Mouse (Mus musculus) mouse embryonic stem cell (cell line): ENCODE results near the gene Myh13.

Source experiments
- in situ Hi-C, 2 experiments: fragments of 300-500 bp; cut with MboI; formaldehyde crosslinking; loops; 1 replicate in 1 of 2; 3 replicates in 1 of 2; pipeline ENCODE4 v1.14.3; 2019 to 2020; ENCODE audit warnings: low sequenced_read_pairs in 2 of 2, low pct_unique_long_range_greater_than_20kb in 1 of 2, mixed read lengths in 1 of 2; ENCODE audit not compliant: unreplicated experiment in 1 of 2

Gene Myh13

DNA sequence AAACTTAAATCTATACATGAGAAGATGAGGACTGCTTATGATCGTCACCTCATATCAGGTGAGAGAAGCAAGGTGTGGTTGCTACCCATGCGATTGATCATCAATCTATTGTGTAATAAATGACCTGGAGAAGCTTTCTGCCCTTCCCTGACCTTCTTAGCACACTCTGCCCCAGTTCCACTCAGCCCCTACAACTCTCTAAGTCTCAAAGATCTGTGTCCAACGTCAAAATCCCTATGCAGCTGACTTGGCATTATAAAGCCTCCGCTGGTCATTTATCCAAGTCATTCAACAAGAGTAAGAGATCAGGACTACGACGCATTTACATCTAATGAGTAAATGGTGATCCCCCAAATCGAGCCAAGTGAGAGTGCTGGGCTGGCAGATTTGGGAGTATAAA, at the start of gene Myh13:
Gene Myh13, plus strand, starts transcription at position 301 of the 400 bp plus-strand sequence.
- in situ Hi-C loops = no loop called here

DNA sequence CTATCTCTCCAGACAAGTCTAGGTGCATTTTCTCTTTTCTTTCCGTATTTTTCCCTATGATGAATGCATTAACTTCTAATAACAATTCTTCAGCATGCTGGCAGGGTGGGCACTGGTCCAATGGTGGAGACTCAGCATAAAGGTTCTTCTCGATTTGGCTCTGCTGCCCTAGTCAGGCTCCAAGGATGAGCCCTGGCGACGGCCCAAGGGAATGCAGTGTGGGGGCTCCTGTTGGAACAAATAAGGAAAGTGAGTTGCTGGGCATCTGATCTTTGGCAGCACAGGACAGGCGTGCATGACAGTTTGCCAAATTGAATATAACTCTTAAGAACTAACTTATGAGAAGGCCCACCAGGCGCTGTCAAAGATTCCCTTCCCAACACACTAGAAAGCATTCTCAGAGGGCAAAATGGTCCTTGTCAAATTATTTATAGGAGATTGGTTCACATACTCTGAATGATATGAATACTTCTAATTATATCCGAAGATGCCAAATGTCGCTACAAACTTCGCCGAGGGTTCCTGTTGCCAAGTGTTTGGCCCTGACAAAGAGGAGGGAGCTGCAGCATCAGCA, 44.8 kb upstream of the Myh13 start, which contains the start of gene Myh8:
Gene Myh8, plus strand, starts transcription at position 524 of the 574 bp plus-strand sequence.
- in situ Hi-C loops = no loop called here

DNA sequence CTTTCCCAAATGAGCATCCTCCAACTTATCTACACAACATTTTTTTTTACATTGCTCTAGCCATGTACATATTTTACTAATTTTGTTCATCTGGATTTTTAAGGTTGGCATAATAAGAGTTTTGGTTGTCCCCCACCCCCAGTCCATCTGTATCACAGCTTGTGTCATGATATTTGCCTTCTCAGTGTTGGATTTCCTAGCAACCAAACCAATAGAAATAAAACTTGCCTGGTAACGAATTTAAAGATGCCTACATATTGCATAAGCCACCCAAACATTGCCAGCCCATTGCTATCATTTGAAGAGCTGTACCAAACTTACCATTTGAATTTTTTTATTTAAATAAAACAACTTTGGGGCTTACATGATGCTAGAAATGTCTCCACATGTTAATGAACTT, 28.0 kb upstream of the Myh13 start:
- in situ Hi-C loops = no loop called here

DNA sequence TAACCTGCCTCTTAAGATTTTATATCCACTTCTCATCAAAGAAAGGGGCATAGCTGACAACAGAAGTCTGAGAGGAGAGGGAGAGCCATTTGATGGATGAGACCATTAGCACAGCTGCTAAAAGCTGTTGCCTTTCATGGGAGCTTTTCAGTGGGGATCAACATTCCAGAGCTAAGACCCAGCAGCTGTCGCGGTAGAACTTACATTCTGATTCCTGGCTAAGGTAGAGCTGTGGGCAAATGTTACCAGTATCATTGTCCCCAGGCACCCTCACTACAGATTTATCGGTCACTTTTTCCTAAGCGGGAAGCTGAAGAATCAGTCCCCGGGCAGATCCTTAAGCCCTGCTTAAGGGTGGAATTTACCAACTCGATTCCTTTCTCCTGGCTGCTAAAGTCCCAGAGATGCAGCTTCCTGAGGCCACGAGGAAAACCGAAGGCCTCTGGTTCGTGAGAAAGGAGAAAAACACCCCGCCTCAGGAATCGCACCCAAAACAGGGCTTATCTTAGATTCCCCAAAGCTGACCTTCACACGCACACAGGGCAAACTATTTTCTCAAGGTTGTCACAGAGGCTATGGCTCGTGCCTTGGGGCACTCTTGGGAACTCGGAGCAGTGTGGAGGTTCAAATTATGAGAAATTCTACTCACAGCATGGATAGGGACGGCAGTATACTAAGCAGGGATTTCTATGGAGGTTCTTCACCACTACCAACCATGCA, 7.6 kb upstream of the Myh13 start:
- in situ Hi-C loops = no loop called here

DNA sequence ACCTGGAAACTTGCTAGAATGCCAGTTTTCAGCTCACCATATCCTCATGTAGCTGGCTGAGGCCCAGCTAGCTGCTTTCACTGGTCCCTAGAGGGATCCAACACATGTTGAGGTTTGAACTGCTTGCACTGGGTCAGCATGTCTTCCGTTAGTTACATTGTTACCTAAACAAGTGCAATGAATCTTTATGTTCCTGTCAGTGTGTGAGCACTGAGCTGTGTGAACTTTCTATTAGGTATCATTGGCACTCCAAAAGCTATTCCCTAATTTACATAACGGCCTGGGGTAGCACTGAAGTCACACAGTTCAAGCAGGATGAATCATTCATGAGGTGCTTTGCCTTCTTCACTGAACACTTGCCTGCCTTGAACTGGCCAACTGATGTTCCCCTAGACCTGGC, 5.1 kb downstream of the Myh13 start:
- in situ Hi-C loops = no loop called here

DNA sequence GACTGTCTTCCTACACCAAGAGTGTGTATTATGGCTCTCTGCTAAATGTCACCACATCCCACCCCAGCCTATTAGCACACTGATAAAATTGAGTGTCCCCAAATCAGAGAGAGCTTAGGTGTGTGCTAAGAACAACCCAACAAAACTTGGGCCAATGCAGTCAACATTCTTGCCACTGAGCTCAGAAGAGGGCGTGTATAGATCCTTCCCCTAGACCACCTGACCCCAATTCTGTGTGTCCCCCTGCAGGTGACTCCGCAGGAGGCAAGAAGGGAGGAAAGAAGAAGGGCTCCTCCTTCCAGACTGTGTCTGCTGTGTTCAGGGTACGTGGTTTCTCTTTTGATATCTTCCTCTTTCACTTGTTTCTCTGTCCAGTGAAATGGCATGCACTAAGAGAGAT, 23.1 kb downstream of the Myh13 start:
- in situ Hi-C loops = loop anchor here in 1 of 2 experiments (10.0 kb wide), 1 partner anchor 320 kb away; the partner anchor contains the start of gene Tmem220

DNA sequence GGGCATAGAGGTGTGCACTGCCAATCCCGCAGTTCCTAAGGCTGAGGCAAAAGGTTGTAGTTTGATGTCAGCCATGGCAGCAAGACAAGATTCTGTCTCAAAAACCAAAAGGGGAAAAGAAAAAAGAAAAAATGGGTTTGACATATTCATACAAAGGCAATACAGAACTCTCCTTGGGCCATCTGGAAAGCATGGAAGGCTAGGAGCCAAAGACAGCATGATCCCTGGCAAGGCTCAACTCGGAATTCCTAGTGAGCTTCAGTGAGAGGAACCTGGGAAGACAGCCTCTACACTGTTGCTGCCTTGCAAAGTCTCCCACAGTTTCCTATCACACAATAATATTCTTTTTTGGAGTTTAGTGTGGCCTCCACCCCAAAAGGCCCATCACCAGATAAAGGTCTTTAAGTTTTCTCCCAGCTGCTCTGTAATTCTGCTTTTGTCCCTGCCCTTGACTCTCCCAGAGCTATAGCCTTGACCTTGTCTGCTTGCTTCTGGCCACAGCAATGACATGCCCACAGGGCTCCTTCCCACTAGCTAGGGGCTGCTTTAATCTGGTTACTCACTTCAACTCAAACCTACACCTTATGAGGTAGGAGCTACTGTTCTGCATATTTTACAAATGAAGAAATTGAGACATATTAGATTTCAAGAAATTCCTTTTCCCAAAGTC, 23.9 kb downstream of the Myh13 start:
- in situ Hi-C loops = loop anchor here in 1 of 2 experiments (5.0 to 10.0 kb wide), 2 partner anchors 233 to 321 kb away; partner anchors contain the start of gene Tmem220

DNA sequence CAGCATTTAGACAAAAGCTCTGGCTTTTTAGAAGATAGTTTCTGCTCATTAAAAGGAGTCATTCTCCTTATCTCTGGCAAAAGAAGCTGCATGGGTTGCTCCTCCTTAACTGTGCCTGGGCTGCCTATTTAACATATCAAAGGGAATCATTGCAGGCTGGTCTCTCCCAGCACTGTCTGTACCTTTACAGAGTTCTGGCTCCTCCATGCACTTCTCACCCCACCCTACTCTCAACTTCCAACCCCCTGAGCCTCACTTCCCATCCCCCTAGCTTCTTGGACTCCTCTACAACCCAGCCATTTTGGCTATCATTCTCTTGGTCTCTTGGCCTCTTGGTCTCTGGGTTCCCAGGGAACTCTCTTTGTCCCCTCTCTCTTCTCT, 24.4 kb downstream of the Myh13 start:
- in situ Hi-C loops = loop anchor here in 1 of 2 experiments (5.0 to 10.0 kb wide), 2 partner anchors 234 to 321 kb away; partner anchors contain the start of gene Tmem220

DNA sequence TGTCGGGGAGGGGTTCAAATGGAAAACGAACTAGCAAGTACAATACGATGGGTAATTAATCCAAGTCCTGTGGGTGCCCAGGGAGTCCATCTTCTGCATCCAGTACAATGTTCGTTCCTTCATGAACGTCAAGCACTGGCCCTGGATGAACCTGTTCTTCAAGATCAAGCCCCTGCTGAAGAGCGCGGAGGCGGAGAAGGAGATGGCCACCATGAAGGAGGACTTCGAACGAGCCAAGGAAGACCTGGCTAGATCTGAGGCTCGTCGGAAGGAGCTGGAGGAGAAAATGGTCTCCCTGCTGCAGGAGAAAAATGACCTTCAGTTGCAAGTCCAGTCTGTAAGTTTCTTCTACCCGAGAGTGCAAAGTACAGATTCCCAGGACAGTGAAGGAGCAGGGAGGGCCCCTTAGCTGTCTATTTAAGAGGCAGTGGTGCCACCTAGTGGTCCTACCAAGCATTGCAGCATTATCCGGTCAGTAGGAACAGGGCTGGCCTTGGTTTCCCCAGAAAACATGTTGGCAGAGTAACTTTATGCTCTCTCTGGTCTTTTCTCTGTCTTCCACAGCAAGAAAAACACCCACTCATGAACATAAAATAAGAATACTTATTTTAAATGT, 28.8 kb downstream of the Myh13 start:
- in situ Hi-C loops = loop anchor here (5.0 to 25.0 kb wide), 2 partner anchors 238 to 438 kb away; partner anchors contain the start of gene Pirt (in 2 of the 2)

DNA sequence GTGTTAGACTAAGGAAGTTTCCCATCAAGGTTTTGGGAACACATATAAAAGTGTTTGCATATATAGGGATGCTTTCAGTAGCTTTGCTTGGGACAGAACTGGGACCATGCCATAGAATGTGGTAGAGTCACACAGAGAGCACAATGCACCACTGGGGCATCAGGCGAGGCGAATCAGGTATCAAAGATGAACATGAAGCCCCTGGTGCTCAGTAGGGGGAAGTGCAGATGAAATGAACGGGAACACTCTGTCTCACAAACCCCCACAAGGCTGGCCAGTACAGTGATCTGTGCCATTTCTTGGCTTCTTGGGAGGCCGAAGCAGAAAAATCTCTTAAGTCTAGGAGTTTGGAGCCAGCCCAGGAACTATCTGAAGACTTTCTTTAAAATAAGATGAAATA, 31.6 kb downstream of the Myh13 start:
- in situ Hi-C loops = loop anchor here (5.0 to 25.0 kb wide), 2 partner anchors 241 to 441 kb away; partner anchors contain the start of gene Pirt (in 2 of the 2)

DNA sequence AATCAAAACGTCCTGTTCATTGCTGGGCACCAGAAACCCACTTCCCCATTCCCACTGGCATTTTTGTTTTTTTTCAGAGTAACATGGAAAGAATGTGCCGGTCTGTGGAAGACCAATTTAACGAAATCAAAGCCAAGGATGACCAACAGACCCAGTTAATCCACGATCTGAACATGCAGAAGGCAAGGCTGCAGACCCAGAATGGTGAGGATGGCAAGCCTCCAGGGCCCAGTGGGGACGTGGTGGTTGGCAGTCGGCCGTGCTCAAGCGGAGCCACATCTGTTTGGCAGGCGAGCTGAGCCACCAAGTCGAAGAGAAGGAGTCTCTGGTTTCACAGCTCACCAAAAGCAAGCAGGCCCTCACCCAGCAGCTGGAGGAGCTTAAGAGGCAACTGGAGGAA, 36.6 kb downstream of the Myh13 start:
- in situ Hi-C loops = loop anchor here (25.0 kb wide), 1 partner anchor 446 kb away; the partner anchor contains the start of gene Pirt (in 2 of the 2)

DNA sequence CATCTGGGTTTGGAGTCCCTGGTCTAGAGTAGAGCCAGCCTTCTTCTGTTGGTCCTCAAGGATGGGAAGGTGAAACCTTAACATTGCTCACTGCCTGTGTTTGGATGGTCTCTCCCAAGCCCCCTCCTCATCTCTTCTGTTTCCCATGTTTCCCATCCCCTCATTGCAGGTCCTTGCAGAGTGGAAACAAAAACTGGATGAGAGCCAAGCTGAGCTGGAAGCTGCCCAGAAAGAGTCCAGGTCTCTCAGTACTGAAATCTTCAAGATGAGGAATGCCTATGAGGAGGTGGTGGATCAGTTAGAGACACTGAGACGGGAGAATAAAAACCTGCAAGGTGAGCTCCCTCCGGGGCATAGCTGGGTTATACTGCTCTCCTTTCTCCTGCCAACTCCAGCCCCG, 40.8 kb downstream of the Myh13 start:
- in situ Hi-C loops = loop anchor here (25.0 kb wide), 1 partner anchor 450 kb away; the partner anchor contains the start of gene Pirt (in 2 of the 2)

DNA sequence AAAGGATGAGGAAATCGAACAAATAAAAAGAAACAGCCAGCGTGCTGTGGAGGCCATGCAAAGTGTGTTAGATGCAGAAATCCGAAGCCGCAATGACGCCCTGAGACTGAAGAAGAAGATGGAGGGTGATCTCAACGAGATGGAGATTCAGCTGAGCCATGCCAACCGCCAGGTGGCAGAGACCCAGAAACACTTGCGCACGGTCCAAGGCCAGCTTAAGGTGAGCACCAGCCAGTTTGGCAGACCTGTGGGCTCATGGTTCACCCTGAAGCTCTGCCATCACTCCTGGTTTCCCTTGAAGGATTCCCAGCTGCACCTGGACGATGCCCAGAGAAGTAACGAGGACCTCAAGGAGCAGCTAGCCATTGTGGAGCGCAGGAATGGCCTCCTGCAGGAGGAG, 43.1 kb downstream of the Myh13 start:
- in situ Hi-C loops = loop anchor here (25.0 kb wide), 1 partner anchor 452 kb away; the partner anchor contains the start of gene Pirt (in 2 of the 2)

DNA sequence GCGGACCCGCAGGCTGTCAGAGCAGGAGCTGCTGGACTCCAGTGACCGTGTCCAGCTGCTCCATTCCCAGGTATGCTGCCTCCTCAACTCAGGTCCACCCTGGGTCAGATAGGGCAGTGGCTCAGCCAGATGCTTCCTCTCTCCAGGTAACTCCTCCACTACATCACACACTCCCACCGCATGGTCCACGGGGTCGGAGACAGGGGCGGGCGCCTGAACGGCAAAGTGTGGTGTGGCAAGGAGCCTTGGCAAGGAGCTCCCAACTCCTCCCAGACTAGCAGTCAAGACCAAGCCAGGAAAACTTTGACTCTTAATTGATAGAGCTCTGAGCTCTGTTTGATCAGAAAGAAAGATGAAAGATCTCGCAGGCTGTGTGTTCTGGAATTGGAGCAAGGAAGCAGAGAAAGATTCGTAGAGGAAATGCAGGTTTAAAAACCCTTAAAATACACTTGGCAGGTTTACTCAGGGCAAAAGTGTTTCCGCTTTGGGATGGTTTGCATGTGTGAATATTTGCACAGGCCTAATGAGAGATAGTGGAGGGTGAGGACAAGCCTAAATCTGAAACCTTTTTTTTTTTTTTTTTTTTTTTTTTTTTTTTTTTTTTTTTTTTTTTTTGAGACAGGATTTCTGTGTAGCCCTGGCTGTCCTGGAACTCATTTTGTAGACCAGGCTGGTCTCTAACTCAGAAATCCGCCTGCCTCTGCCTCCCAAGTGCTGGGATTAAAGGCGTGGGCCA, 43.7 kb downstream of the Myh13 start:
- in situ Hi-C loops = loop anchor here (25.0 kb wide), 1 partner anchor 453 kb away; the partner anchor contains the start of gene Pirt (in 2 of the 2)

DNA sequence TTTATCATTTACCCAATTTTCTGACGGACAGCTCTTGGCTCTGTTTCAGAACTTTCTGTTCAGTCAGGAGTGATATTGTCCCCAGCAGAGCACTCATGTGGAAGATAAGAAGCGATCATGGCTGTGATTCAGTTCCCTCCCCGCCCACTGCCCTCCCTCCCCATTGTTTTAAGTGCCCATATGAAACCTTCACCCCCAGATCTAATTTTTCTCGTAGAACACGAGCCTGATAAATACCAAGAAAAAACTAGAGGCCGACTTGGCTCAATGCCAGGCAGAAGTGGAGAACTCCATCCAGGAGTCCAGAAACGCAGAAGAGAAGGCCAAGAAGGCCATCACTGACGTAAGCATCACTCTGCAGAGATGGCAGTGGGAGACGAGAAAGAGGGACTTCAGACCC, 45.5 kb downstream of the Myh13 start:
- in situ Hi-C loops = loop anchor here (25.0 kb wide), 1 partner anchor 455 kb away; the partner anchor contains the start of gene Pirt (in 2 of the 2)

DNA sequence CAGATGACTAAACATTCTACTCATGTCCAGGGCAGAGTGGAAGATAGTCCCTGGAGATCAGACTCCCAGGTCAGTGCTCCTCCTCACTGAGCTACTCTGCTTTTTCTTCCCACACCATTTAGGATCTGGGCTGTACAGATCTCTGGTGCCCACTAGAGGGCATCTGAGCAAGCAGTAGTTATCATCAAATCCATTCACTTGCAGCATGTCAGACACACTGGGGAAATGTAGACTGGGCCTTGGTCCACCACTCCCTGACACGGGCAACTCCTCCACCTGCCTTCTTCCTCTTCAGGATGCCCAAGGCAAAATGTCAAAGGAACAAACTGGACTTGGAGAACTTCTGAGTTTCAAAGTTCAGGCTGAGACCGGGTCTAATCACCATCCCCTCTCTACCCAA, 51.9 kb downstream of the Myh13 start:
- in situ Hi-C loops = loop anchor here (25.0 kb wide), 1 partner anchor 461 kb away; the partner anchor contains the start of gene Pirt (in 2 of the 2)

DNA sequence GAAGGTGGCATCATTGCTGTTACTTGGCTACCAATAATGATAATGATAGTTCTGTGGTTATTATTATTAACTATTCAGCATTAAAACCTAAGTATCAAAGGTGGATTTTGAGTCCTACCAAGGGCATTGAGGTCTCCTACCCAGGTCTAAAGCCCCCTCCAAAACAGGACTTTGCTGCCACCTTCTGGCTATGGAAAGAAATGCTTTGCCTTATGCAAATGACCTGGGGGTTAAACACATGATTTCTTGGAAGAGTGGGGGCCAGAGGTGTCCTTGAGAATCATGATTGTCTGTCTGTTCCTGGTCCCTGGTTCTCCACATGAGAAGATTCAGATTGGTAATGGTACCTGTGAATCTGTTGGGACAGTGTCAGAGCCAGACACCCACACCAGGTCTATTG, 54.9 kb downstream of the Myh13 start:
- in situ Hi-C loops = no loop called here
